Mouse (Mus musculus): ENCODE results near the gene Enpp5.

DNA sequence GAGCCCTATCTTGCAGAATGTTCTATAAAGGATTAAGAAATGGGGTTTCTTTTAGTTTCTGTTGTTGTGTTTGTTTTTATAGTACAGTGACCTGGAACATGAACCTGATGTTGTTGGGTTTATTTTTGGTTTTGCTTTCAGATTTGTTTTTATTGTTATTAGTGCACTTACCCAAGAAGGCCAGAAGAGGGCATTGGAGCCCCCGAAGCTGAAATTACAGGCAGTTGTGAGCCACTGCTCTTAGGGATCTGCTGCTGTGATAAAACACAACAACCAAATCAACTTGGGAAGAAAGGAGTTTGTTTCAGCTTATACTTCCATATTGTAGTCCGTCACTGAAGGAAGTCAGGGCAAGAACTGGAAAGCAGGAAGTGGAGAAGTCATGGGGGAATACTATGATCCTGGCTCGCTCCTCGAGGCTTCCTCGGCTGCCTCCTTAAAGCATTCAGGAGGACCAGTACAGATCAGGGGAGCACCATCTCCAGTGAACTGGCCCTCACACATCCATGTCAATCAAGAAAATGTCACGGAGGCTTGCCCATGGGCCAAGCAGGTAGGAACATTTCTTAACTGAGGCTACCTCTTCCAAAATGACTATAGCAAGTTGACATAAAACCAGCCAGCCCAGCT lies 2.4 kb upstream of the Enpp5 start:
- TF ChIP-seq CTCF (IDR thresholded peaks at IDR 0.05; ENCODE audit: control insufficient read depth, insufficient read depth, insufficient replicate concordance, low read depth, low read length) (no peak), POLR2A (IDR thresholded peaks at IDR 0.05; ENCODE audit: control insufficient read depth, low read depth, low read length) (no peak)

Data from testis, adult 2 months (tissue).